Mouse (Mus musculus) gastrocnemius, postnatal 10 days (tissue): ENCODE measurements around the gene Vmn1r213. TPM values are rescaled to one million over a fixed set of nuclear protein-coding genes. Genes with fewer than 3 reads are reported as not detected.

ENCODE experiments used
- DNase-seq: peaks from one replicate; pipeline ENCODE4 v3.0.0; 2021; ENCODE audit warnings: mixed read lengths
- long read RNA-seq, 2 experiments: library from polyadenylated mRNA; stranded (forward); transcript quantifications; one replicate each; pipeline ENCODE4 v2.0.0; 2021
- total RNA-seq, 2 experiments: library from RNA; stranded (reverse); gene quantifications; 2 replicates each; pipeline ENCODE4 v1.2.3; 2021

Gene Vmn1r213
- not detected for total RNA-seq
- long read RNA-seq, experiment 1 = 0 reads
- long read RNA-seq, experiment 2 = 0 reads

DNA sequence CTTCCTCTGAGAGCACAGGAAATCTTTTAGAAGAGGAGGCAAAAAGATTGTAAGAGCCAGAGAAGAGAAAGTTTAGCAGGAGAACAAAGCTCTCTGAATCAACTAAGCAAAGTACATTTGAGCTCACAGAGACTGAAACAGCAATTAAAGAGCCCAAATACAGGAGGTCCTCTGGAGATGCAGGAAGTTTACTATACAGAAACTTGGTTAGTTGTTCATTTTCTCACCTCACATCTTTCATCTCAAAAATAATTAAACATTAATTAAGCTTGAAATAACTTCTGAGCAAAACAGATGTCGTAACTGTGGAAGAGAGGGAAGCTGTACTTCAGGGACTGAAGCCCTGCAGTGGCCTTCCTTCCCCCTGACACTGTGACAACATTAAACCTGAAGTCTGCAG, at the start of gene Vmn1r213:
Gene Vmn1r213 (plus strand): TSS at position 301 of the 400 bp plus-strand sequence.
- DNase-seq = no peak

GRCm38 (mm10) chr13:22990214-22990891, 17.1 kb upstream of the Vmn1r213 start:
- no peak for DNase-seq

DNA sequence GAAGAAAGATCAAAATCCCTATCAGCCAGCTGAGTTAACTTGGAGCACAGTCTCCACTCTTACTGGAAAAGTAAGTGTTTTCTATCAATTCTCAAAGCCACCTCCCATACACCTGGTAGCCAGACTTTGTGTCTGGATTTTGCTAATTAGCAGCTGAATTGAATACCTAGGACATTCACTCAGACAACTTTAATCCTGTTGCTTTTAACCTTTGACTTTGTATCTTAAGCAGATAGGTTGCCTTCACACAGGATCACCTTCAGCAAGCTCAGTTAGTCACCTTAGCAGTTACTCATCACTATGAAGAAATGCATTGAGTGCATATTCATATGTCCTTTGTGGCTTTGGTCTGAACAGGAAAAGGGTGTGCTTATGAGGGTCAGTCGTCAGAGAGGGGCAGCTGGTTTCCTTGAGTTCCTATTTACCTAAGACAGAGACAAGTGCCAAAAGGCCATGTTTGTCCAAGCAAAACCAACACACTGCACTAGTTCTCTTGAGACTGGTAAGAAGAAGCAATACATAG, 15.2 kb upstream of the Vmn1r213 start:
- DNase-seq = no peak

DNA sequence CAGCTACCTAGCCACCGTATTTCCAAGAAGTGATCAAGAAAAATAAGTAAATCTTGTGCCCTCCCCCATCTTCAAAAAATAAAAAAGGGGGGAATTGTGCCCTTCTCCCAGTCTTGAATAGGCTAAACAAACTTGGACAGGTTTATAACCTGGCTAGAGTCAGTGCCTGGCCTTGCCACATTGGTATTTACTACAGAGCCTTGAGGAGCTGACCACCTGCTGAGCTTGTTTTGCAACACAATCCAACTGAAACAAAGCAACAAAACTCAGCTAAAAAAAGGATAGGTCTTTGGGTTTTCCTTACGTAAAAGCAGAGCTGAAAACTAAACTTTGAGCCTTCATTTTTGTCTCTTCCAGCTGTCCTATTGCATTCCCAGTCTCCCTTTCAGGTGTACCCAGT, 14.7 kb upstream of the Vmn1r213 start:
- no peak for DNase-seq

DNA sequence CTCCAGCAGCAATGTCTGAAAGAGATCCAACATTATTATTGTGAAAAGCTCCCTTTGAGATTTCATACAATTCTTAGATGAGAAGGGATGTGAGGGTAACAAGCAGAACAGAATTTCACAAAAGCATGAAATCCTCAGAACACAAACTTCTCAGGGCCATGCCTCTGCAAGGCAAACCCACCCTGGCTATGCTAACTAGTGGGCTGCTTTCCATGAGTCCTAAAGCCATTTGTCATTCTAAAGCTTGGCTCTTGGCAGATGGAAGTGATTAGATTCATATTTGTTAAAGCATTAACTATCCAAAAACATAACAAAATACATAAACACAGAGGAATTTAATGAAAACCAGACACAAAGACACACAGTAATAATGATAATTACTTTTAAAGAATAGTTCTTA, 10.7 kb downstream of the Vmn1r213 start:
- DNase-seq = no peak

DNA sequence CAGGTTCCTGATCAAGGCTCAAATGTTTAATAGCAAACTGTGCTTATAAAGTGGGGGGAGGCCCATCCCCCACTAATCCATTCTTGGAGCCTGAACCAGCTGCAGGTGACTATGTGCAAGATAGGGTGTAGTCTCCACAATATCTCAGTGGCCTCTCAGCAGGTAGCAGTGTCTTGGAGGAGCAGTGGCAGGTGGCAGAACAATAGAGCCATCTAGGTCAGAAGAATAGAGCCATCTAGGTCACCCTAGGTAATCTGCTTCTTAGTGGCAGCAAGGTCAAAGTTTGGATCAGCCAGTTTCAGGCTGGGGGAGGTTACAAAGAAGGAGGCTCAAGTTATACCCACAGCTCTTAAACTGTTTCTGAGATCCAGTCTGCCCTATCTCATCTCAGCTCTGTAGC, 17.4 kb downstream of the Vmn1r213 start:
- DNase-seq = no peak

DNA sequence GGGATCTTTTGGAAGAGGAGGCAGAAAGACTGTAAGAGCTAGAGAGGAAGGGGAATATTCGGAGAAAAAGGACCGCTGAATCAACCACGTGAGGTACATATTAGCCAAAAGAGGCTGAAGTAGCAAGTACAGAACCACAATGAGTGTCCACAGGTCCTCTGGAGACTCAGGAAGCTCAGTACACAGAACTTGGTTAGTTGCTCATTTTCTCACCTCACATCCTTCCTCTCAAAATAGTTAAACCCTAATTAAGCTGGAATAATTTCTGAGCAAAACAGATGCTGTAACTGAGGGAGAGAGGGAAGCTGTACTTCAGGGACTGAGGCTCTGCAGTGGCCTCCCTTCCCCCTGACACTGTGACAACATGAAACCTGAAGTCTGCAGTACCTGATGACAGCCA, 22.7 kb downstream of the Vmn1r213 start, which contains the start of gene Vmn1r214:
Gene Vmn1r214 (plus strand): TSS at position 301 of the 400 bp plus-strand sequence.
- no peak for DNase-seq

GRCm38 (mm10) chr13:23057778-23058177, 50.3 kb downstream of the Vmn1r213 start:
- no peak for DNase-seq

Other genes starting within 250 kb of the Vmn1r213 start
- gene Vmn1r208, start 230.3 kb upstream of the Vmn1r213 start, total RNA-seq = not detected
- gene Vmn1r209, start 198.0 kb upstream of the Vmn1r213 start, total RNA-seq = not detected
- gene Vmn1r210, start 176.3 kb upstream of the Vmn1r213 start, total RNA-seq = not detected
- gene Vmn1r211, start 150.1 kb upstream of the Vmn1r213 start, total RNA-seq = not detected
- not detected for gene Vmn1r212, start 123.5 kb upstream of the Vmn1r213 start, total RNA-seq
- gene Vmn1r214, start 22.8 kb downstream of the Vmn1r213 start, total RNA-seq = not detected
- not detected for gene Vmn1r215, start 60.4 kb downstream of the Vmn1r213 start, total RNA-seq
- gene Vmn1r217, start 110.6 kb downstream of the Vmn1r213 start, total RNA-seq = not detected
- not detected for gene Vmn1r218, start 125.5 kb downstream of the Vmn1r213 start, total RNA-seq
- not detected for gene Vmn1r219, start 151.7 kb downstream of the Vmn1r213 start, total RNA-seq
- gene Vmn1r220, start 180.3 kb downstream of the Vmn1r213 start, total RNA-seq = not detected
- not detected for gene Vmn1r221, start 206.5 kb downstream of the Vmn1r213 start, total RNA-seq
- not detected for gene Vmn1r222, start 228.3 kb downstream of the Vmn1r213 start, total RNA-seq
- not detected for gene Vmn1r223, start 239.5 kb downstream of the Vmn1r213 start, total RNA-seq